Mouse (Mus musculus) embryonic facial prominence, embryonic 15.5 days (tissue): Measurements from ENCODE around the gene Polr2h. TPM values are rescaled to one million over a fixed set of nuclear protein-coding genes. Genes with fewer than 3 reads are reported as not detected.

ENCODE experiments used
- ATAC-seq: fragments of 200-750 bp; cut with Nextera tagmentation; 2 replicates; pipeline ENCODE4 v1.8.0; 2017; ENCODE audit warnings: low read depth, moderate TSS enrichment; ENCODE audit not compliant: insufficient number of reproducible peaks, low FRiP score, low TSS enrichment
- H3K27ac ChIP-seq: fragments of 300-500 bp; sonication (generic); replicated peaks from 2 replicates; pipeline ENCODE4 v1.5.1; 2015; ENCODE audit warnings: mild to moderate bottlenecking, inconsistent platforms
- H3K27me3 ChIP-seq: fragments of 300-500 bp; sonication (generic); 2 replicates; pipeline ENCODE4 v1.6.1; 2015; ENCODE audit warnings: inconsistent platforms
- H3K36me3 ChIP-seq: fragments of 300-500 bp; sonication (generic); 2 replicates; pipeline ENCODE4 v1.6.1; 2015; ENCODE audit warnings: mild to moderate bottlenecking, inconsistent platforms
- H3K4me1 ChIP-seq: fragments of 300-500 bp; sonication (generic); 2 replicates; pipeline ENCODE4 v1.6.1; 2015; ENCODE audit warnings: inconsistent platforms
- H3K4me2 ChIP-seq: fragments of 300-500 bp; sonication (generic); replicated peaks from 2 replicates; pipeline ENCODE4 v1.6.1; 2015; ENCODE audit warnings: mild to moderate bottlenecking, inconsistent platforms
- H3K4me3 ChIP-seq: fragments of 300-500 bp; sonication (generic); replicated peaks from 2 replicates; pipeline ENCODE4 v1.5.1; 2015; ENCODE audit warnings: mild to moderate bottlenecking, inconsistent platforms
- H3K9ac ChIP-seq: fragments of 300-500 bp; sonication (generic); 2 replicates; pipeline ENCODE4 v1.6.1; 2015; ENCODE audit warnings: inconsistent platforms
- H3K9me3 ChIP-seq: fragments of 300-500 bp; sonication (generic); replicated peaks from 2 replicates; pipeline ENCODE4 v1.6.1; 2016; ENCODE audit warnings: inconsistent platforms
- WGBS: fragments of 180-500 bp; shearing (Covaris S2); methylation state at CpG from one replicate; pipeline ENCODE4 v1.1.7; 2015; 5-methylcytosine and 5-hydroxymethylcytosine counted together
- polyA plus RNA-seq: library from polyadenylated mRNA; unstranded; fragments of >200 nt; fragmentation: Nextera tagmentation; extraction: Ambion mirVana; gene quantifications from 2 replicates; pipeline ENCODE4 v1.2.1, GENCODE M21; 2015

The Polr2h gene
- polyA plus RNA-seq, 1 experiment from 2014 or later = 90.0 TPM

DNA sequence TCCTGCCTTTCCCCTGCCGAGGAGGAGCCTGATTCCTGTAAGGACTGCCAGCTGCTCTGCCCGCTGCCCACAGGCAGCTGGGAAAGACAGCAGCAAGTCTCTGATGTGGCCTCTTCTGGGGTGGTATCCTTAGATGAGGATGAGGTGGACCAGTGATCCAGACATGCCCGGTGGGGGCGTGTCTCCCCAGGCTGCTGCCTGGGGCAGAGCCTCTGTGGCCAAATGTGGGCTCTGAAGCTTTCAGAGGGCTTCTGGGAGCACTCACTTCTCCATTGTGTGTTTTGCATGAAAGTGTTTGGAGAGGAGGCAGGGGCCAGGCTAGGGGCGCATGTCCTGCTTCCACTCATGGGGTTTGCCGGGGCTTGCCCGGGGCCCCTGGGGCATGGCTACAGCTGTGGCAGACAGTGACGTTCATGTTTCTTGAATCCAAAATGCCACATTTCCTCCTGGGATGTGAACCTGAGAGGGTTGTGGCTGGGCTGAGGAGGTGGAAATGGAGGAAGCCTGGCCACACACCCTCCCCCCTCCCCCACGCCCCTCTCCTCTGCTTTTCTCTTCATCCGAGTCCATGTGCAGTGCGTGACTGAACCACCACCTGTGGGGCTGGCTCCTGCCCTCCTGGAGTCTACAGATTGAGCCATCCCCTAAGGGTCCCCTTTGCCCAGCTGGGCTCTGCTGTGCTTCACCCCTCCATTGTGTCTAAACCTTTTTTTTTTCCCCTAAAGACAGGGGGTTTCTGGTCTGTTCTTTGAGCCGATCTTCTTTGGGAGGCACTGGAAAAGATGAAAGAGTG lies 15.5 kb upstream of the Polr2h start:
- no peaks in the 10 kb centered on the region for H3K27me3 ChIP-seq
- peaks cover 35% of the 10 kb centered on the region for H3K36me3 ChIP-seq
- H3K4me1 ChIP-seq = peaks cover 17% of the 10 kb centered on the region
- ATAC-seq = peak; percentile 78
- 13% methylated on average over 12 of the region's 12 CpGs for WGBS
- peak overlapping the region; percentile 79 for H3K27ac ChIP-seq
- peak overlapping the region; percentile 6; the same call in 1 of the 2 replicates for H3K4me2 ChIP-seq
- H3K9ac ChIP-seq = 0 out of 2 replicates have a peak overlapping the region, but pooled peaks have one; percentile 15
- no peaks in the 10 kb centered on the region for H3K9me3 ChIP-seq
- H3K4me3 ChIP-seq = no peak overlapping the region

DNA sequence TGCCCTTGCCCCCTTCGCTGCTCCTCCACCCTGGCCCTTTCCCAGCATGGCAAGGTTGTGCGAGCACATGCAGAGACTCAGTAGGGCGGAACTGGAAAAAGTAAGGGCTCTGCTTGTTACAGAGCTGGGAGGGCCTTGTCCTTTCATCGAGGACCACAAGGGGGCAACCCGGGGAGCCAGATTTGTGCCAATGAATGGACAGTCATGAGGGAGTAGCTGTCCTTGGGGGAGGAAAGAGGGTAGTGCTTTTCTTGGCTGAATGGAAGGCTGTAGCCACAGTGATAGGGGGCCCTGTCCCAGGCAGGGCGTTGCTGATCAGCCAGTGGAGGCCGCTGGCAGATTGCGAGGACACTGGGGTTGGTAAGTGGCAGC lies 15.0 kb upstream of the Polr2h start:
- ATAC-seq = peak; percentile 58

DNA sequence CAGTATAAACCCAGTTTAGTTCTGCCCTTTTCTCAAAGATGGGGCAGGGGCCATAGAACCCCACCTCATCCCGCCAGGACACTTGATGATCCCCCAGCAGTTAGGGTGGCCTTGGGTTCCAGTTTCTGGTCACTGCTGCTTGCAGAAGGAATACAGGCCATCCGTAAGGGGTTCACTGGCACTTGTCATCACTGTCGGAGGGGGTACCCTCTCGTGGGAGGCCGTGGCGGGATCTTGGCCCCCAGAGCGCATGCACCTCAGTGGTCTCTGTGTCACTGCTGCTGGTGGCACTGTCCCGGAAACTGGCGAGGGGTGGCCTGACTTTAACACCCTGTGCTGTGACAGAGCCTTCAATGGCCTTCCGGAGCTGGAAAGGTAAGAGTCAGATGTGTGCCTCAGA lies 14.4 kb upstream of the Polr2h start:
- 93% methylated on average over 10 of the region's 10 CpGs for WGBS
- Histone ChIP-seq H3K9ac (no peak overlapping the region), H3K27ac (no peak overlapping the region), H3K36me3 (peaks cover 46% of the 10 kb centered on the region), H3K27me3 (no peaks in the 10 kb centered on the region), H3K9me3 (no peaks in the 10 kb centered on the region), H3K4me3 (no peak overlapping the region), H3K4me2 (no peak overlapping the region), H3K4me1 (peaks cover 17% of the 10 kb centered on the region)
- ATAC-seq = no peak

More for the DNA sequence above, 15.0 kb upstream of the Polr2h start:
- Histone ChIP-seq H3K4me1 (peaks cover 17% of the 10 kb centered on the region), H3K9me3 (no peaks in the 10 kb centered on the region), H3K4me2 (peak overlapping the region; percentile 6; the same call in 1 of the 2 replicates), H3K9ac (no peak overlapping the region), H3K27ac (peak overlapping the region; percentile 79; the same call in 1 of the 2 replicates), H3K36me3 (peaks cover 40% of the 10 kb centered on the region), H3K4me3 (no peak overlapping the region), H3K27me3 (no peaks in the 10 kb centered on the region)
- 13% methylated on average over 8 of the region's 8 CpGs for WGBS

DNA sequence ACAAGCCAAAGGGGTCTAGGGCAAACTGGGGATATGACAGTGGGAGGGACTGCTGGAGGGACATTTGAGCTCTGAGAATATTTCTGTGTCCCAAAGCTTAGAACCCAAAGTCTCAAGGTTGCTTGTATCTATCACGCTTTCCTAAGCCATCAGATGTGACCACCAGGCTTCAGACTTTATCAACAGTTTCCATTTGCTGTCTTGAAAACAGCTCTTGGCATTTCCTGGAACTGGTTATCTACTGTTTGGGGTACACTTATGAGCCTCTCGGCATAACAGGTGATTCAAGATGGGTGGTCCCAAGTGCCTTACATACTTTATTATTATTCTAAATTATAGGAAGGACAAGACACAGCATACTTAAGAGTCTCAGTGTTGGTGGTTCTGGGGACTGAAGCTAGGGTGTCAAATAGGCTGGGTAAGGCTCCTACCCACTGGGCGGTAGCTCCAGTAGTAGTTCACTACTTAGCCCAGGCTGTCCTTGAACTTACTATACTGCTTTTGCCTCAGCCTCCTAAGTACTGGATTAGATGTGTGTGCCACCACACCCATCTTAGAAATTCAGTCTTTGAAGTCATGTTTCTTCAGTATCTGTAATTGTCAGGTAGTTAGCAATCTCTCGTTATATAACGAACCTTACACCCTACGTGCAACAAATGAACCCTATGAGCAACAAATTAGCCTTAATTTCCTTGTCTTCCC lies 13.6 kb upstream of the Polr2h start:
- 84% methylated on average over 6 of the region's 6 CpGs for WGBS
- Histone ChIP-seq H3K9me3 (no peaks in the 10 kb centered on the region), H3K4me1 (peaks cover 17% of the 10 kb centered on the region), H3K4me2 (no peak overlapping the region), H3K36me3 (peaks cover 49% of the 10 kb centered on the region), H3K9ac (no peak overlapping the region), H3K4me3 (no peak overlapping the region), H3K27me3 (no peaks in the 10 kb centered on the region), H3K27ac (no peak overlapping the region)
- no peak for ATAC-seq

DNA sequence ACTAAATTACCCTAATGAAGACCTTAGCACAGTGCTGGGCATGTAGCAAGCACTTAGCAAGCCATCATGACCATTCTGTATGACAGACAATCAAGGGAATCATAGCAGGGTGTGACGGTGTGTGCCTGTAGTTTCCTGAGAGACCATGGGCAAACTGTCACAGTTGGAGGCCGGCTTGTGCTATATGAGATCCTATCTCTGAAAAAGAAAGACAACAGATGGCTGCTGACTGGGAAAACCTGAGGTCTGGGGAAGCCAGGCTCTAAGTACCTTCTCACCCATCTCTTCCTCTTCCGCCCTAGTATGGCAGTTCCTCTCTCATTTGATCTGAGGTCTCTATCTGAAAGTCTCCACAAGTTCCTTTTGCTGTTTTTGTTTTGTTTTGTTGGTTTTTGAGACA lies 11.7 kb upstream of the Polr2h start:
- Histone ChIP-seq H3K27me3 (no peaks in the 10 kb centered on the region), H3K4me1 (peaks cover 17% of the 10 kb centered on the region), H3K9ac (no peak overlapping the region), H3K4me2 (no peak overlapping the region), H3K4me3 (no peak overlapping the region), H3K27ac (no peak overlapping the region), H3K9me3 (no peaks in the 10 kb centered on the region), H3K36me3 (peaks cover 43% of the 10 kb centered on the region)
- WGBS = 82% methylated on average over 3 of the region's 3 CpGs
- ATAC-seq = no peak

DNA sequence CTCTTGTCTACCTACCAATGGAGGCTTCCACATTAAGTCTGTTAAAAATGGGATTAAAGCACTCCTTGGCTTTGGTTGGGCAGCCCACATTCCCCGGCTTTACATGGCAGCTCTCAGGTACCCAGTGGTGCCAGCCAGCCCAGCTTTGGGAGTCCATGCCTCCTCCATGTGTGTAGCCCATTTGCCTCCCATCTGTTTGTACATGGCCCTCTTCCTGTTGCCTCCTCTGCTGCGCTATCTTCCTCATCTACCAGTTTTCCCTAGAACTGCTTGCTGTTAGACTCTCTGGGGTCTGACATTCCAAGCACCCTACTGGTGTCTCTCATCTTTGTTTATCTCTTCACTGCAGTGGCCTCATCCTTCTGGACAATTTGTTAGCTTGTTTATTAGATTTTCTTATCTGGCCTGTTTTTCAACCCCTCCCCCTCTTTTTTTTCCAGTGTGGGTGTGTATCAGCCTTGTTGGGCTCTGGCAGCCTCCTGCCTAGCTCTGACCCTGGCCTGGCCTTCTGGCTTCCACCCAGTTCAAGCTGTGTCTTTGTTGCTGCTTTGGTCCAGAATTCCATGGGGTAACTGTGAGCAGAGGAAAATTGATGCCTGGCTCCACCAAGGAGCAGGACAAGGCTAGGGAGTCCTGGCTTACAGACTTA lies 10.9 kb upstream of the Polr2h start:
- Histone ChIP-seq H3K27me3 (no peaks in the 10 kb centered on the region), H3K36me3 (peaks cover 51% of the 10 kb centered on the region), H3K9me3 (no peaks in the 10 kb centered on the region), H3K4me2 (no peak overlapping the region), H3K4me3 (no peak overlapping the region), H3K9ac (no peak overlapping the region), H3K4me1 (peaks cover 13% of the 10 kb centered on the region), H3K27ac (no peak overlapping the region)
- no peak for ATAC-seq
- 94% methylated on average over 2 of the region's 2 CpGs for WGBS

DNA sequence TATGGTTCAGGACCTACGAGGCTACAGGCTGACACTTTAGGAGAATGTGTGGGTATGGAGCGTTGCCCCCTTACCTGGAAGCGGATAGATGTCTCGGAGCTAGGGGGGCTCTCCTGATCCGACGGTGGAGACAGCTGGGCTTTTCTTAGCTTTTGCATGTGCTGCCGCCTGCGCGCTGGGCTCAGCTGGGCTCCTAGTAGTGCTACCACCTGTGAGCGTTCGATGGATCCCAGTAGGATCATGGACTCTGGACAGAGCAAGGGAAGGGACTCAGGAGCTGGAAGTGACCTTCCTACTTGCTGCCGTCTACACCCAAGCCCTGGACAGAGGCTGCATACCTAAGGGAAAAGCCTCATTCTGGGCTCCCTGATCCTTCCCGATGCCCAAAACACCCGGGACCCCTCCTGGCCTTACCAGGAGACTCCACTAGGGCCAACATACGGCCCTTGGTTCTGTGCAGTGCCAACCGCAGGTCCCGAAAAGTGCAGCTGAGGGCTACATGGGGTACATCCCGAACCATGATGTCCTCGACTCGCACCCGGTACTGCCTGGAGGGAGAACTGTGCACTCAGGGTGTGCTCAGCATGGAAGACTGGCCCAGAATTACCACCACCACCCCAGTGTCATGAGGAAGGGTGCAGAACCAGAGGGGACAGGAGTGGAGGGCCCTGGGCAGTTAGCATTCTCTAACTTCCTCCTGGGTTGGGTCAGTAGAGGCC lies 9.1 kb upstream of the Polr2h start:
- no peak for ATAC-seq
- no peak overlapping the region for H3K27ac ChIP-seq
- no peak overlapping the region for H3K9ac ChIP-seq
- H3K4me2 ChIP-seq = no peak overlapping the region
- peaks cover 58% of the 10 kb centered on the region for H3K36me3 ChIP-seq
- no peak overlapping the region for H3K4me3 ChIP-seq
- 89% methylated on average over 21 of the region's 21 CpGs for WGBS
- H3K9me3 ChIP-seq = no peaks in the 10 kb centered on the region
- H3K4me1 ChIP-seq = no peaks in the 10 kb centered on the region
- H3K27me3 ChIP-seq = no peaks in the 10 kb centered on the region

DNA sequence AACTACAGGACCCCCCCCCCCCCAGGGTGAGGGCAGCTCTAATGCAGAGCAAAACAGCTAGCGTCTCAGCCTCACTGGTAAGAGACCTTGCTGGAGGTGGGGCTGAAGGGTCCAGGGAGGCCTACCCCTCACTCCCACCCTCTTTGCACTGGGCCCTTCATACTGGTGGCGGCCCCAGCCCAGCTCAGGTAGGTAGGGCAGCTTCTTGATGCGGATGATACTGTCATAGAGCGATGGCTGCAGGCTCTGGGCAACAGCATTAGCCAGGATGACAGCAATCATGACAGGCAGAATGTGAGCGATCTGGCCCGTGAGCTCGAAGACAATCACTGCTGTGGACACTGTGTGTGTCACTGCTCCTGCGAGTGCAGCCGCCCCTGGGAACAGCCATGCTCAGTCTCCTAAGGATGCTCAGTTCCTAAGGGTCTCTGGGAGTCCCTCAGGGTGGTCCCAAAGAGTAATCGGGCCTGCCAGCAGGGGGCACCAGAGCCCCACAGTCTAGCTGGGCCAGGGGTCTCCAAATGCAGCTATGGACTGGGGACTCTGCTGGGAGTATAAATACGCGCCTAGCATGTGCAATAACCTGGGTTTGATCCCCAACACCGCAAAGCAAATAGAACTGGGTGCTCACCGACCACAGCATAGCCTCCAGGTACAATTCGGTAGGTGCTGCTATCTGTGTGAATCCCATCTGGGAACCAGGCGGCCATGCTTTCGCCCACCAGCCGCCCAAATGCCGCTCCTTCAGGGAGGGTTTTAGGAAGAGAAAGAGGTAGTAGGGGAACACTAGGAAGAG lies 8.3 kb upstream of the Polr2h start:
- Histone ChIP-seq H3K4me1 (peaks cover 4% of the 10 kb centered on the region), H3K4me2 (no peak overlapping the region), H3K27me3 (no peaks in the 10 kb centered on the region), H3K36me3 (peaks cover 53% of the 10 kb centered on the region), H3K4me3 (no peak overlapping the region), H3K27ac (no peak overlapping the region), H3K9ac (no peak overlapping the region), H3K9me3 (no peaks in the 10 kb centered on the region)
- 72% methylated on average over 19 of the region's 19 CpGs for WGBS
- no peak for ATAC-seq

DNA sequence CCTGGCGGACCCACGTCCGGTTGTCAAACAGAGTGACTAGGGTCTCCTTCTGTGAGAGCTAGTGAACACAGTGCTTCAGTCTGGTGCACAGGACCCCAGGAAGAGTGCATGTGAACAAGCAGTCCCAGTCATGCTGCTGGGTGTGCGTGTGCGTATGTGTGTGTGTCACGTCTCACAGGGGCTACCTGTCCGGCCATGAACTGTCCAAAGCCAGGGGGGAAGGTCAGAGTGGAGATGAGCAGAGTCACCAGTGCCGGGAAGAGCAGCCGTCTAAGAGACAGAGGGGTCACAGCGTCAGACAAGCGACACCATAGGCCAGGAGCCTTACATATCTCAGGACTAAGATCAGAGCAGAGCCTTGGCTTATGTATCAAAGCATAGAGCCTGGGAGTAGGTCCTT lies 7.1 kb upstream of the Polr2h start:
- Histone ChIP-seq H3K36me3 (peaks cover 53% of the 10 kb centered on the region), H3K27me3 (no peaks in the 10 kb centered on the region), H3K4me1 (peaks cover 17% of the 10 kb centered on the region), H3K9ac (no peak overlapping the region), H3K4me2 (no peak overlapping the region), H3K9me3 (no peaks in the 10 kb centered on the region), H3K27ac (no peak overlapping the region), H3K4me3 (no peak overlapping the region)
- 89% methylated on average over 11 of the region's 11 CpGs for WGBS
- no peak for ATAC-seq

DNA sequence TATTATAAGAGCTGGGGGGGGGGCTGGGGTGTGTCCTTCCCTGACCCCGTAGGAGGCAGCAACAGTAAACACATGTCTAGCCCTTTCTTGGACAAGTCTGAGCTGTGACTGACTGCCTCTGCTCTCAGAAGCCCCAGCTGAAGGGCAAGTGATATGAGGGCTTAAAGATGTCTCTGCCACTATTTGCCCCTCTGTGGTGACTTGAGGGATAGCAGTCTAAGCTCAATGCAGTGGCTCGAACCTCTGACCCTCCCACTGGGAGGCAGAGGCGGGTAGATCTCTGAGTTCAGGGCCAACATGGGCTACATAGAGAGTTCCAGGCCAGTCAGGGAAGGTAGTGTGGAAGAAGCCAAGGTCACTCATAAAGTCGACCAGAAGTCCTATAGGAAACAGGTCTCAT lies 6.7 kb upstream of the Polr2h start:
- peaks cover 50% of the 10 kb centered on the region for H3K36me3 ChIP-seq
- no peaks in the 10 kb centered on the region for H3K27me3 ChIP-seq
- peaks cover 20% of the 10 kb centered on the region for H3K4me1 ChIP-seq
- H3K27ac ChIP-seq = no peak overlapping the region
- no peak for ATAC-seq
- H3K4me2 ChIP-seq = no peak overlapping the region
- no peak overlapping the region for H3K9ac ChIP-seq
- 82% methylated on average over 4 of the region's 4 CpGs for WGBS
- H3K4me3 ChIP-seq = no peak overlapping the region
- no peaks in the 10 kb centered on the region for H3K9me3 ChIP-seq
